Mouse (Mus musculus): Measurements from ENCODE around the gene Vipr2.

The Vipr2 gene

DNA sequence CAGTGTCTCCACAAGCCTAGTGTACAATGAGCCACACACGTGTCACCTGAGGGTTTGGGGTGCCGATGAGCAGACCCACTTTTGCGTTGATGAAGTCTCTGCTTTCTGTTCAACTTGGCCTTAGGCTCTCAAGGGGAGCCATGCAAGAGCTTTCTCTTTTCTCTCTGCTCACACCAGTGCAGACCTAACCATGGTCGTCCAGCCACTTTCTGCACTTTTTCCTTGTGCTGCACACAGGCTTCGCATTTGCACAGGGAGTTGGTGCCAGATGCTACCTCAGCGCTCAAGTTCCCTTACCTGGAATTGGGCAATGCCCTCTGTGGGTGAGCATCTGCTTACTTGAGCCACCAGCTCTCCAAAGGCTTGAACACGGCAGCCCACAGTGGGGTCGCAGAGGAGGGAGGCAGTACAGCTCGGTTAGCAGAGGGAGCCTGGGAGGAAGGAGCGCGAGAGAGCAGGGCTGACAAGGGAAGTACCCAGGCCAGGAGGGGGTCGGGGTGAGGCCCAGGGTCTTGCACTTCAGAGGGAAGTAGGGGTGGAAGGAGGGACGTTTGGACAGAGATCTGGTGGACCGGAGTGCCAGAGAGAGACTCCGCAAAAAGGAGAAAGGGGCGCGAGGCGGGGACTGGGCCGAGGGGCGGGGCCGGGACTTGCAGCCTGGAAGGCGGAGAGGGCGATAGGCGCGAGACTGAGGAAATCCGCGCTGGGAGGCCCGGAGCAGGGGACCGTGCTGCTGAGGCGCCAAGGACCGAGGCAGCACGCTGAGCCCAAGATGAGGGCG, at the start of gene Vipr2:
Gene Vipr2 (plus strand): TSS at position 653 of the 781 bp plus-strand sequence.
- DNase-seq (ENCODE audit: extremely low spot score, low spot score): peak; percentile 81

DNA sequence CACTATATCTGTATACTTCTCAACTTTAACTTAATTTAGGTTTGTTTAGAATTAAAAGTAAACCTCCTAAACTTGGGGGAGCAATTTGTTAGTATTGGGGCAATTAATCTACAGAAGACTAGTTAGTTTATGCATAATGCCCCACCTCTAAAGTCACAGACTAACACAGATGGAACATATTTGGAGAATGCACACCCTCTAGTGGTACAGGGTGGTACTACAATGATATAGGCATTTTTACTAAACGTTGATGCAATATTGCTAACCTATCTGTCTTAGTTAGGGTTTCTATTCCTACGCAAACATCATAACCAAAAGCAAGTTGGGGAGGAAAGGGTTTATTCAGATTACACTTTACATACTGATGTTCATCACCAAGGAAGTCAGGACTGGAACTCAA, 49.4 kb upstream of the Vipr2 start:
- DNase-seq (ENCODE audit: extremely low spot score, low spot score): no peak

DNA sequence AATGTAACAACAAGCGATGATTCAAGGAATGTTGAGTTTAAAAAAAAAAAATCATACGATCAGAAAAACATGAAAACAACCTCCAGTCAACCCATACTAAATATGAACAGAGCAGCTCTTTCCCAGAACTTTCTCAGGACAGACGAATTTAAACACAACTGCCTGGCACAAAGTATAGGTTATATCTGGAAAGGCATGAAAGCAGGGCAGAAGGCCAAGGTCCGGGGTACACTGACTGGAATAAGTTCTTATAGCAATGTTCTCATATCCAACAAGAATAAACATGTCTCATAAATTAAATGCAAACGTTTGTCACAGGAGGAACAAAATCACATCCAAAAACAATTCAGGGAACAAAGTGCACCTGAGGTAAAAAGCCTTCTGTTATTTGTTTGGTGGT, 42.2 kb upstream of the Vipr2 start:
- DNase-seq (ENCODE audit: extremely low spot score, low spot score): no peak

DNA sequence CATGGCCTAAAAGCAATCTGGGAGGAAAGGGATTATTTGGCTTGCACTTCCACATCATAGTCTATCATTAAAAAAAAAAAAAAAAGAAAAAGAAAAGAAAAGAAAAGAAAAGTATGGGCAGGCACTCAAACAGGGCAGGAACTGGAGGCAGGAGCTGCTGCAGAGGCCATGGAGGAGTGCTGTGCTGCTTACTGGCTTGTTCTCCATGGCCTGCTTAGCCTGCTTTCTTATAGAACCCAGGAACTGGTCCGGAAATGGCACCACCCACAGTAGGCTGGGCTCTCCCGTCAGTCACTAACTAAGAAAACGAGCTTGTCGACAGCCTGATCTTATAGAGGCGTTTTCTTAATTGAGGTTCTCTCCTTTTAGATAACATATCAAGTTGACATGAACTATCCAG, 32.7 kb upstream of the Vipr2 start:
- no peak for DNase-seq (ENCODE audit: extremely low spot score, low spot score)

DNA sequence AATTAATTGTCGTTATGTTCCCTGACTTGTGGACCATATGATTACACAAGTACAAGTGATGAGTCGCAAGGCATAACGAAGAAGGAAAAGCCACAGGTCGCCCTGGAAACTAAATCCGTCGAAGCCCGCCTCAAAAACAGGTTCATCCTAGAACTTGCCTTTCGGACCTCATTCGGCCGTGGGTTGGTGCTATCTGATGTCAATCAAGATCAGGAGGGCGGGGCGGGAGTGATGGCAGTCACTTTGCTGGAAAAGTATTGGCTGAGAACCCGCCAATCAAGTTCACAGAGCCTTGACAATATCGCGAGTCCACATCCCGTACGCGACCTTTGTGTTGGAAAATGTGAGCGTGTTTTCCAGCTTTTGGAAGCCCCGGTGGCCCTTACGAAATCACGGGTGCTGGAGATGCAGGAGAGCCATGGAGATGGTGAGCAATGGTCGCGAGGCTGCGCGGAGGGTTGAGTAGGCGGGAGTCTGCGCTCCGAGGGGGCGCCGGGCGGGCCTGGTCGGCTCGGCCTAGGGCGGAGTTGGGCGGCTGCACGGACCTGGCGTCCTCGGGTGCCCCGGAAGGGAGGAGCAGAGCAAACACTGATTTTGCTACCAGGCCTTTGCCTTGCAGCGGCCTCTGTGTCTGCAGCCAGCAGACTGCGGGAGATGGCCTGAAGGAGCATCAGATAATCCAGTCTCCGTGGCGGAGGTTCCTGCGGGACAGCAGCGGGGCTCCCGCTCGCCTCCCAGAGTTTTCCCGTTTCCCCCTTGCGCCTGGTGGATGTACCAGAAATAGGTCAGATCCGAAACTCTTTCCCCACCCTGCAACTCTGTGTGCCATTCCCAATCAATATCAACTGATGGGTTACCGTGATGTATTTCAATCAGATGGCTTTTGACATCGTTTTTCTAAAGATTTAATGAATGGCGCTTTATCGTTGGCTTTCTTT, 29.8 kb upstream of the Vipr2 start, which contains the start of gene Zfp386:
Gene Zfp386 (plus strand): TSS at position 285 of the 938 bp plus-strand sequence.
- DNase-seq (ENCODE audit: extremely low spot score, low spot score): peak; percentile 95

DNA sequence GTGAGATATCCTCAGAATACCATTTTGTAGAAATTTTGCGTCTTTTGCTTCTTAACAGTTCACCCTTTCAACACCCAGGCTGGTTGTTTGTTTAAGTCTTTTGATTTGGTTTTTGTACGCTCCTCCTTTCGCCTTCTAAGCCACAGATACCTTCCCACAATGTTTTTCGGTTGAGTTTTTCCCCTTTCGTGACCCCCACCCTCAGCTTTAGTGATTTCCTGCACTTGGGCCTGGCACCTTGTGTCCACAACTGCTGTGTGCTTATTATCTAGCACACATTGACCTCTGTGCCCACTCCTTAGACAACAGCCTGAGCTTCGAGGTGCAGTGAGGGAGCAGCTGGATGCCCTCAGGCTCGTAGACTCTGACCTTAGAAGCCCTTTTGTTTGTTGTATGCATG, 28.8 kb upstream of the Vipr2 start:
- DNase-seq (ENCODE audit: extremely low spot score, low spot score): no peak

DNA sequence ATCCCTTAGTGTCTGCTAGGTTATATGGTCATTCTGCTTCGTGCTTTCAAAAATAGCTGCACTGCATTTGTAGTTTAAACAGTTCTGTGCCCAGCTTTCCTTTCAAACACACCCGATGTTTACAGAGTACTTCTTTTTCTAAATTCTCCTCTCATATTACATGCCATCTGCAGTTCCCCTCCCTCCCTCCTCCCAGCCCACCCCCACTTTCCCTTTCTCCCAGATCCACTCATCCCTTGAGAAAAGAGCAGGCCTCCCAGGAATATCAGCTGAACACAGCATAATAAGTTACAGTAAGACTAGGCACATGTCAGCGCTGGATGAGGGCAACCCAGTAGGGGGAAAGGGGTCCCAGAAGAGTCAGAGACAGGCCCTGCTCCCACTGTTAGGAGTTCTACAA, 28.3 kb upstream of the Vipr2 start:
- no peak for DNase-seq (ENCODE audit: extremely low spot score, low spot score)

DNA sequence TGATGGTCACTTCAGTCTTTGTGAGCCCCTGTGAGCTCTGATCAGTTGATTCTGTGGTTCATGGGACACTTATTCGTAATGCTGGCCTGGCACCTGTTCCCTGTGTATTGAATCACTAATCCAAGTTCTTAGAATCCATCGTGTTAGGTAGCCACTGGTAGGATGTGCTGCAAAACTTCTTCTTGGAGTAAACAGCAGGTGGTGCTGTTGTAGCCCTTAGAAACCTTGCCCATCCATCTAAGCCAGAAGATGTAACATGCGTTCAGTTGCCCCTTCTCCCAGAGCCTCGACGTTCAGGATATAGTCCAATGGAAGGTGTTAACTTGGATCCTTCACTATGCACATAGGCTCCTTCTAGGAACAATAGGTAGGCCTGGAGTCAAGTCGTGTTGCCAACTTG, 27.8 kb upstream of the Vipr2 start:
- DNase-seq (ENCODE audit: extremely low spot score, low spot score): no peak

DNA sequence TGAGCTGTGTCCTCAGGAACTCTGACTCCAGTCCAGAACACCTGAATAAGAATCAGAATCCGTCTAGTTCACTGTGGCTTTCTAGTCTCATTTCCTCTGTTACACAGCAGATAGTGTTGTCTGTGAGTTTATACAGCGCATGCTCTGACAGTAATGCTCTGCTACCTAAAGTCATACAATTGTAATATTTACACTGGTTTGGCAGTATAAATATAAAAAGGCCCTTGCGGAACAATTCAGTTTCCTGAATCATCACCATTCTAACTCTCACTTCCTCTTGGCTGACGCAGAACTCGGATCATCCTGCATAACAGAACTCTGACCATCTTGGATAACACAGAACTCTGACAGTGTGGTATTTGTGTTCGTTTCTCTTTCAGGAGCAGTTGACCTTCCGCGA, 23.2 kb upstream of the Vipr2 start:
- DNase-seq (ENCODE audit: extremely low spot score, low spot score): no peak

DNA sequence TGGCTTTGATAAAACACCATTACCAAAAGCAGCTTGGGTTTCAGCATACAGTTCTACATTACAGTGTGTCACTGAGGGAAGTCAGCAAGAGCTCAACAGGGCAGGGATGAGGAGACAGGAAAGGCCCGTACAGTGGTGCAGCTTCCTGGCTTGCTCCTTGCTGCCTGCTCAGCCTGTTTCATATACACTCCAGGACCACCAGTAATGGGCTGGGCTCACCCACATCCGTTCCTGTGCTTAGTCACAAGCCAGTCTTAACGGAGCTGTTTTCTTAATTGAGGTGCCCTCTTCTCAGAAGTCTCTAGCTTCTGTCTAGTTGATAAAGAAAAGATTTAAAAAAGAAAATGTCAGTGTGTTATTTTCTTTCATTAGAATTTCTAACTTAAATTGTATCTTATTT, 21.4 kb upstream of the Vipr2 start:
- DNase-seq (ENCODE audit: extremely low spot score, low spot score): no peak

DNA sequence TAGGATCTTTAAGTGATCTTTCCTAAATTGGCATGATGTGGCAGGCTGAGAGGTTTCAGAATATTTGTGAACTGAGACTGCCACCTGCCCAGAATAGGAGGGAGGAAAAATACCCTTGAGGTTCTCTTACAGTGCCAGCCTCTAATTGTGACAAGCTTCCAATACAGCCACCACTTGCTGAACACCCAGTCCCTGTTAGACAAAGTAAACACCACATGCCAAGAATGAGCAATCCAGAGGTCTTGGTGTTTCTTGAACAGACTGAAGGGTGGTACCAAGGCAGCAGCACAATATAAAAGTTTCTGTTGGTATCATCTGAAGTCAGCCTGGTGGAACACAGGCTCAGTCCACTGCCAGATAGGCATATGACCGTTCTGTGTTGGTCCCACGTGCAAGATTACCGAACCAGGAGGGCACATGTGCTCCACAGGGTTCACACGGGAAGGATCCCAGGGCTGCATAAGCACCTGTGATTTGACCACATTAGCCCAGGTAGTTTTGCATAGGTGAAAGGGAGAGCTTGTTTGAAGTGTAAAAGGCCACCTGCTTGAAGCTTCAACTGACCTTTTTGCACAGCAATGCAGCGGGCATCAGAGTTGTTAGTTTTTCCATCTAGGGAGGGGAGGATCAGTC, 15.8 kb upstream of the Vipr2 start:
- DNase-seq (ENCODE audit: extremely low spot score, low spot score): no peak

DNA sequence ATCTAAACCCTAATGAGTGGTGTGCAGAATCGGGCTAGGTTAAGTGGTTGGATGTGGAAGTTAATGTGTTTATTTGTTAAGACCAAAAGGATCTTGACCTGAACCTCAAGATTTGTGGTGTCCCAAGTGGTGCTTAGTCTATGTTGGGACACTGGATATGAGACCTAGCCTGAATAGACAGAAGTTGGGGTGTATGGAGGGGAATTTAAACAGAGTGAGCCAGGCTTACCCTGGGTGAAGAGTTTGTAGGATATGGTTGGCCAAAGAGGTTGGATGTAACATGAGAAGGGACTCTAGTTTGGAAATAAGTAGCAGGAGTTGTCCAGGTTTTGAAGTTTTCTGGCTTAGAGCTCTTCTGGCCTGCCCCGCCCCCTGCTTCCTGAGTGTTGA, 15.3 kb upstream of the Vipr2 start:
- no peak for DNase-seq (ENCODE audit: extremely low spot score, low spot score)

DNA sequence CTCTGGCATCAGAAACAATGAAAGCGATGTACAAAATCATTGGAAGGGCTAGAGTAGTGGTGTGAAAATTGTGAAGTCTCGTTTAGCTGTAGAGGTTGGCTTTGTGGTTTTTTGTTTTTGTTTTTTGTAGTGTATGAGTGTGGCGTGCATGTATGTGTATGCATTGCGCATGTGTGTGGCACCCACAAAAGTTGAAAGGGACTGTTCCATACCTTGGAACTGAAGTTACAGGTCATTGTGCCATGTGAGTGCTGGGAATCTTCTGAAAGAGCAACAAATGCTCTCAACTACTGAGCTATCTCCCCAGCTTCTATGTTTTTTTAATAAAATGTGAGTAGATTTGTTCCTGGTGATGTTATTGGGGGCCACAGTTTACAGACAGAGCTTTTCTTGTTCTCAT, 14.5 kb upstream of the Vipr2 start:
- DNase-seq (ENCODE audit: extremely low spot score, low spot score): no peak

DNA sequence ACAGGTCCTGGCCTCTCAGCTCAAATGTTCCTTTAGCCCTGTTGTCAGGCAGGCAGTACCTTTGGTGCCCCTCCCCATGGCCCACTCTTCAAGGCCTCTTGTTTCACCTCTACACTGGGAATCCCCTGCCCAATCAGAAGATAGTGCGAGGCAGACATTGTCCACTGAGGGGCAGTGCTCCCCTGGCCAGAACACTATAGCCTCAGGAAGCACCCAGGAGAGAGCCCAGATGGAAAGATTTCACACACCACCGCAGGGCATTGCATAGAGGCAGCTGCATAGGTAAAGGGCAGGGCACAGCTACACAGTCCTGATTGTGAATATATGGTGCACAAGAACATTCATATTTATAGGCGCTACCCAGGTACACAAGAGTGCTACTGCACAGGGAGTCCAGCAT, 6.5 kb upstream of the Vipr2 start:
- no peak for DNase-seq (ENCODE audit: extremely low spot score, low spot score)

DNA sequence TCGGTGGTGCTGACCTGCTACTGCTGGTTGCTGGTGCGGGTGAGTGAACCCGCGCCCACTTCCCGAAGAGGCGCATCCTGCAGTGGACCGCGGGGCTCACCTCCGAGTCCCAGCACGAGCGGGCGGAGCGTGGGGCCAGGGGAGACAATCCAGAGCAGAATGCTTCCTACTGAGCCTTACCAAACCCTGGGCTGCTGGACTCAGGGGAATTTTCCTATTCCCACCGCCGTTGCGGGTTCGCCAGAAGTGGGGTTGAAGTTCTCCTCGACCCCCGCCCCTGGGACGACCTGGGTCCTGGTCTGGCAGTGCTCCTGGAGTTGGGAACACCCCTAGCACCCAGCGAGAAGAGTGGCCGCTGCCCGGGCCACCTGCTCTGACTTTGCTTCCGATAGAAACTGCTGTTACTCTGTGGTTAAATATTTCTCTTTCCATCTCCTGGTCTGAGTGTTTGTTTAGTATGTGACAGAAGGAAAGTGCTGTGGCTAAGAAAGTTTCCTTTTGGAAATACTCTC, 385 bp downstream of the Vipr2 start:
- DNase-seq (ENCODE audit: extremely low spot score, low spot score): no peak

DNA sequence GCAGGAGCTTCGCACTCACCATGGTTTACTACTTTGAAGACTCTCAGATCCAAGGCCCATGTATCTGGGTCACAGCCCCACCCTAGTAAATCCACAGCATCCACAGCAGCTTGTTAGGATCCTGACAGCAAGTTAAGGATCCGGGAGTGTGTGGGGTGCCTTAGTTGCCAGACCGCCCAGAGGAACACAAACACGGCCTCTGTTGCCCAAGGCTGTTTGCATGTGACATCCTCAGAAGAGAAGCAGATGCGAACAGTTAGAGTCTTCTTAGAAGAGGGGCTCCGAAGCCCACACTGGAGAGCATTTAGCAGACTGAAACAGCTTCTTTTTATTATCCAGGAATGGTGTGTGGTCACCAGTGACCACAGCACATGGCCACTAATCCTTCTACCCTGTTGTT, 5.6 kb downstream of the Vipr2 start:
- DNase-seq (ENCODE audit: extremely low spot score, low spot score): no peak

DNA sequence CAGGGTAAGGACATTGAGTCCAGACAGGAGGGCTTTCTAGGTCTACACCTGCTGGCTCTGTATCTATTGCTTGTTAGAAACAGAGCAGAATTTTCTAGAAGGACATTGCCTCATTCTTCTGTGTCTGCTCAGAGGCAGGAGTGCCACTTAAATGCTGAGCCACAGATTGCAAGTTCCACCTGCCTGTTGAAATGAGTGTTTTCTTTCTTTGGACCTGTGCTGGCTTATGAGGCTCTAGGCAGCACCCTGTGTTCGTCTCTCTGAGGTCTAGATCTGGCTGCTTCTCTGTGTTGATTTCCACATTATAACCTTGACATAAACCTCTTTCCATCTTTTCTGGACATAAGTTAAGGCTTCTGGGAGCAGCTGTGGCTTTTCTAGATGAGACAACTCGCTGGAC, 6.8 kb downstream of the Vipr2 start:
- DNase-seq (ENCODE audit: extremely low spot score, low spot score): no peak

DNA sequence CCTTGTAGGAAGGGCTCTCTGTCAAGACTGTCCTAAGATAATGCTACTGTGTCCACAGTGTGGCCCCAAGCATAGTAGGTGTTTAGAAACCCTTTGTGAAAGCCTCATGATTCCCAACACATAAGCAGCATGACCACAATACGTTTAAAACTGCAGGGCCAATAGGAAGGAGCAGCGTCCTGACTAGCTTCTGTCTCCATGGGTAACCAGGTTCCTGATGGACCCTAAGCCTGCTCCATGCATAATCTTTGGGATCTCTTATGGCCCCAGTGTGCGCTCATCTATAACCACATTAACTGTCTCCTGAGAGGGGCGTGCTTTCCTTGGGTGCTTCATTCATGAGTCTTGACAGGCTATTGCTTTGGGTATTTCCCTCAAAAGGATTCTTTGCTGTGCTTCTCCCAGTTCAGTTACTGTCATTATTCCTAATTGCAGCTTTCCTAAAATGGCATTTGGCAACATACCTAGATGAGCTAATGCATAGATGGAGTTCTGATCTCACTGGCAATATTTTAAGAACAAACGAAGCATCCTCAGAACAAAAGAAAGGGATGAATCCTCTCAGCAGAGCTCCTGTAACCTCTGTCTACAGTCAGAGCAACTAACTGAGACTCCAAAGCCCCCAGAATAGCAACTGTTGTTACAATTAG, 9.6 kb downstream of the Vipr2 start:
- DNase-seq (ENCODE audit: extremely low spot score, low spot score): no peak

DNA sequence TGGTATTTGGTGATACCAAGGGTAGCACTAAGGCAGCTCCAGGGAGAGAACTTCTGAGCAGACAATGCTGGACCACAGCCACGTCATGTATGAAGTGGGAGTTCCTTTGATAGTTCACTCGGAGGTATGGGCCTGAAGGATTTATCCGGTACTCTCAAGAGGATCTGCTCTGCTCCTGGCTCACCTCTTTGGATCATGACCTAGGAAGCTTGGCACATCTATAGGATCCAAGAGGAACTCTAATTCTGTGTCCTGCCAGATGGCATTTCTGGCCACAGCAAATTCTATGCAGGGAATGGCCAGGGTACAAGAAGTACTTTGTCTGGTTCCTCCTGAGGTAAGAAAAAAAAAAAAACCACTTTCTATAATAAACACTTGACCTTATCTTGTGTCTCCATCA, 12.3 kb downstream of the Vipr2 start:
- no peak for DNase-seq (ENCODE audit: extremely low spot score, low spot score)

DNA sequence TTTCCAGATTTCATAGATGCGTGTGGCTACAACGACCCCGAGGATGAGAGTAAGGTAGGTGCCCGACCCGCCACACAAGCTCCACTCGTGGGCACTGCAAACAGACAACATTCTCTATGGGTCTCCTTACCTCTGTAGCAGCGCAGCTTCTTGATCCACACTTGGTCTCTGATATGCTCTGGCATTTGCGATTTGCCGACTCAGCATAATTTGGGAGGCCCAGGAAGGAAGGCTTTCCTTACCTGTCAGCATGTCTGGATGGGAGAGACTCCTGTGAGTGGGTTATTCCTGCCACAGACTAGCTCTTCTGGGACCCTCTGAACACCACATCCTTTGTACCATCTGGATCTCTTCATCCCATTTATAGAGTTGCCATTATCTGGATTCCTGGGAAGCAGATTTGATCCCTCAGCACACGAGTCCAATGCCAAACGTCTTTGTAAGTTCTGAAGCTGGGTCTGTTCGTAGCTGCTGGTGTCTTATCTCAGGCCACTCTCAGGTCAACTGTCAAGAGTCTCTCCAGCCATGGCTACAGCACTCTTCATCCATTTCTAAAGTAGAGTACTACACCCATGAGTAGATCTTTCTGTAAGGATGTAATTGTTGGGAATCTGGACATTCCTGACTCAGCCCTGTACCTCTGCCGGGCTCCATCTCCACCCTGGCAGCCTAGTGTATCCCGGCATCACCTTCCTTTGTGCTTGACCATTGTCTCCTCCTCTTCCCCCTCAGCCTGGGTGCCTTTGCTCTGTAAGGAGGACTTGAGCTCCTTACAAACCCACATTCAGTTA, 17.4 kb downstream of the Vipr2 start:
- no peak for DNase-seq (ENCODE audit: extremely low spot score, low spot score)

All from neural tube, embryonic 10.5 days (tissue).